Mouse (Mus musculus) lung, embryonic 16.5 days (tissue): ENCODE data around the gene Ankrd34a. TPM values are rescaled to one million over a fixed set of nuclear protein-coding genes. Genes with fewer than 3 reads are reported as not detected.
A peak's percentile ranks its signal among the peaks of the same experiment; 100 is the strongest.

Experiments
- ATAC-seq: fragments of 200-750 bp; cut with Nextera tagmentation; 2 replicates; pipeline ENCODE4 v1.8.0; 2017; ENCODE audit warnings: low read depth, mild to moderate bottlenecking, moderate library complexity
- H3K27ac ChIP-seq: fragments of 300-500 bp; sonication (generic); 2 replicates; pipeline ENCODE4 v1.5.1; 2014; ENCODE audit warnings: mild to moderate bottlenecking, control low read depth, low read length
- H3K27me3 ChIP-seq: fragments of 300-500 bp; sonication (generic); 2 replicates; pipeline ENCODE4 v1.6.1; 2014; ENCODE audit warnings: low read depth, low read length, mixed read lengths; ENCODE audit not compliant: control insufficient read depth, insufficient read depth
- H3K36me3 ChIP-seq: fragments of 300-500 bp; sonication (generic); 2 replicates; pipeline ENCODE4 v1.6.1; 2014; ENCODE audit warnings: low read length; ENCODE audit not compliant: control insufficient read depth, insufficient read depth
- H3K4me1 ChIP-seq: fragments of 300-500 bp; sonication (generic); replicated peaks from 2 replicates; pipeline ENCODE4 v1.6.1; 2014; ENCODE audit warnings: low read length, mixed read lengths; ENCODE audit not compliant: control insufficient read depth, insufficient read depth
- H3K4me2 ChIP-seq: fragments of 300-500 bp; sonication (generic); 2 replicates; pipeline ENCODE4 v1.6.1; 2014; ENCODE audit warnings: low read depth, low read length, control low read depth
- H3K4me3 ChIP-seq: fragments of 300-500 bp; sonication (generic); 2 replicates; pipeline ENCODE4 v1.5.1; 2014; ENCODE audit warnings: mild to moderate bottlenecking, low read length, control low read depth
- H3K9ac ChIP-seq: fragments of 300-500 bp; sonication (generic); 2 replicates; pipeline ENCODE4 v1.6.1; 2014; ENCODE audit warnings: low read length, control low read depth
- H3K9me3 ChIP-seq: fragments of 300-500 bp; sonication (generic); 2 replicates; pipeline ENCODE4 v1.6.1; 2016; ENCODE audit warnings: low read length; ENCODE audit not compliant: control insufficient read depth
- WGBS: fragments of 180-500 bp; shearing (Covaris S2); extraction: QIAGEN DNeasy Blood & Tissue Kit; methylation state at CpG from one replicate; pipeline ENCODE4 v1.1.7; 2014; 5-methylcytosine and 5-hydroxymethylcytosine counted together
- polyA plus RNA-seq: library from polyadenylated mRNA; unstranded; fragments of >200 nt; fragmentation: Nextera tagmentation; extraction: Ambion mirVana; gene quantifications from 2 replicates; pipeline ENCODE4 v1.2.1, GENCODE M21; 2015

Ankrd34a gene
- polyA plus RNA-seq, 1 experiment from 2014 or later, result 1.6 TPM

DNA sequence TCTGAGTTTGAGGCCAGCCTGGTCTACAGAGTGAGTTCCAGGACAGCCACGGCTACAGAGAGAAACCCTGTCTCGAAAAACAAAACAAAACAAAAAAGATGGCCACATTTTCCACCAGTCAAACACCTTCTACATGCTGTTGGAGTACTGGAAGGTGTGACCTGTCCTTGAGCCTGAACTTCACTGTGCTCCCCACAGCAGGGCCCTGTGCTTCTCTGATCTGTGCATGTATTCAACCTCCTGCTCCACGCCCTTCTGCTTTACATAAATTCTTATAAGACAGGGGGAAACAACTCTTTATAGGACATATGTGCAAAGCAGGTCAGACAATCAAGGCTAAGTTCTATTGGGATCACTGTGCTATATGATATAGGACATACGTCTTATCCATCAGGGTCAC lies 26.8 kb downstream of the Ankrd34a start:
- Histone ChIP-seq H3K36me3 (peaks cover 10% of the 10 kb centered on the region), H3K4me1 (no peaks in the 10 kb centered on the region), H3K9me3 (no peaks in the 10 kb centered on the region), H3K27me3 (no peaks in the 10 kb centered on the region), H3K4me3 (no peak overlapping the region), H3K27ac (no peak overlapping the region), H3K4me2 (no peak overlapping the region), H3K9ac (no peak overlapping the region)
- ATAC-seq, result no peak
- 79% methylated on average over 4 of the region's 4 CpGs for WGBS

DNA sequence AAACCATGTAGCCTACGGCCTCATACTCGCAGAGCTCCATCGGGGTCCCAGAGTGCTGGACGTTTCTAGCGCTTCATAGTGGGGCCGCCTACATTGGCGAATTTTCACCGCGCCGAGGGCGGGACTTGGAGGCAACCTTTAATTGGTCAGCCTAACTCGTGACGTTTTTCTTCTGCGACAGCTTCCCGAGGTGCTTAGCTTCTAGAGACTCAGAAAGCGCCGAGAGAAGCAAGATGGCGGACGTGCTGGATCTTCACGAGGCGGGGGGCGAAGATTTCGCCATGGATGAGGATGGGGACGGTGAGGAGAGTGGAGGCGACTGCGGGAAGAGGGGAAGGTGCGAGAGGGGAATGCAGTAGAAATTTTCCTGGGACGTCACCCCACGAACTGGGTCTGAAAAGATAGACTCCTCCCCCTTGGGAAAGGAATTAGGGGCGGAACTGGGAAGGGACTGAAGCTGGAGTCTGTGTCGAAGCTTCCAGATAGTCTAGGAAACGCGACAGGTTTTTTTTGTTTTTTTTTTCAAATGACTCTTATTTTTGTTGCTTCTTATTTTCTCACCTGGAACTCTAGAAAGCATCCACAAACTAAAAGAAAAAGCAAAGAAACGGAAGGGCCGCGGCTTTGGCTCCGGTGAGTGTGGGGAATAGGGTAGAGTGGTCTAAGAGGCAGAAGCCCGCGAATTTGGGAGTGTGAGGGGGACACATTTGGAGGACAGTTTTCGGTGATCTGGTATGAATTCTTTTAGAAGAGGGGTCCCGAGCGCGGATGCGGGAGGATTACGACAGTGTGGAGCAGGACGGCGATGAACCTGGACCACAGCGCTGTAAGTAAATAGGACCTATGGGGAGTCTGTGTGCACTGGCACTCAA lies 33.5 kb downstream of the Ankrd34a start, which contains the start of gene Rbm8a:
Gene Rbm8a (plus strand): TSS at position 205 of the 872 bp plus-strand sequence.
- Histone ChIP-seq H3K4me3 (peak within 1 kb of the TSS; percentile 90), H3K36me3 (peaks cover 14% of the 10 kb centered on the region), H3K27me3 (no peaks in the 10 kb centered on the region), H3K27ac (peak within 1 kb of the TSS; percentile 79), H3K9ac (peak within 1 kb of the TSS; percentile 83), H3K4me1 (peaks cover 12% of the 10 kb centered on the region; the same call in 1 of the 2 replicates), H3K9me3 (no peaks in the 10 kb centered on the region), H3K4me2 (peak within 1 kb of the TSS; percentile 95)
- under 1% methylated on average over 48 of the region's 48 CpGs for WGBS
- peak; percentile 96 for ATAC-seq

DNA sequence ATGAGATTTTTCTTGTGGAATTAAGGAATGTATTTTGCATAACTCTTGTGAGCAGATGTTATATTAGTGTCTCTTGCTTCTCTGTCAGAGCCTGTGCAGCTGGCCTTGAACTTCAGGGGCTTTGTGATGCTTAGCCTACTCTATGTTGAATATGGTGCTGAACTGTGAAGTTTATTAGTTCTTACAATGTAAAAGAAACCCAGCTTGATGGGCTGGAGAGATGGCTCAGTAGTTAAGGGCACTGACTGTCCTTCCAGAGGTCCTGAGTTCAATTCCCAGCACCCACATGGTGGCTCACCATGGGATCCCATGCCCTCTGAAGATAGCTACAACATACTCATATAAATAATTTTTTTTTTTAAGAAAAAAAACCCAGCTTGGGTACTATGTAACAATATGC lies 35.6 kb downstream of the Ankrd34a start:
- Histone ChIP-seq H3K27me3 (no peaks in the 10 kb centered on the region), H3K9ac (no peak overlapping the region), H3K27ac (no peak overlapping the region), H3K9me3 (no peaks in the 10 kb centered on the region), H3K4me3 (no peak overlapping the region), H3K4me2 (no peak overlapping the region), H3K4me1 (peaks cover 23% of the 10 kb centered on the region), H3K36me3 (peaks cover 14% of the 10 kb centered on the region)
- no peak for ATAC-seq

DNA sequence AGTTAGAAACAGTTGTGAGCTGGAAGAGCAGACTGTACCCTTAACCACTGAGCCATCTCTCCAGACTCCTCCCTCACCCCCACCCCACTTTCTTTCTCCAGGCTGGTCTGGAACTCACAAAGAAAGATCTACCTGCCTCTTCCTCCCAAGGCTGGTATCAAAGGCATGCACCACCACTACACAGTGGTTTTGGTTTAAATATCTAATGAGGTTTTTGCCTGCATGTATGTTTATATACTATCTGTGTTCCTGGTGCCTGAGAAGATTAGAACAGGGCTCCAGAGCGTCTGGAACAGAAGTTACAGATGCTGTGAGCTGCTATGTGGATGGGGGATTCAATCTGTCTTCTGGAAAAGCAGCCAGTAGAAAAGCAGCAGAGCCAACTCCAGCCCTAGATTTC lies 37.6 kb downstream of the Ankrd34a start:
- ATAC-seq, result no peak
- no peak overlapping the region for H3K27ac ChIP-seq
- no peak overlapping the region for H3K4me3 ChIP-seq
- H3K4me2 ChIP-seq, result no peak overlapping the region
- 61% methylated on average over 1 of the region's 1 CpGs for WGBS
- no peaks in the 10 kb centered on the region for H3K9me3 ChIP-seq
- H3K36me3 ChIP-seq, result peaks cover 20% of the 10 kb centered on the region
- no peaks in the 10 kb centered on the region for H3K27me3 ChIP-seq
- no peak overlapping the region for H3K9ac ChIP-seq
- peaks cover 22% of the 10 kb centered on the region for H3K4me1 ChIP-seq

DNA sequence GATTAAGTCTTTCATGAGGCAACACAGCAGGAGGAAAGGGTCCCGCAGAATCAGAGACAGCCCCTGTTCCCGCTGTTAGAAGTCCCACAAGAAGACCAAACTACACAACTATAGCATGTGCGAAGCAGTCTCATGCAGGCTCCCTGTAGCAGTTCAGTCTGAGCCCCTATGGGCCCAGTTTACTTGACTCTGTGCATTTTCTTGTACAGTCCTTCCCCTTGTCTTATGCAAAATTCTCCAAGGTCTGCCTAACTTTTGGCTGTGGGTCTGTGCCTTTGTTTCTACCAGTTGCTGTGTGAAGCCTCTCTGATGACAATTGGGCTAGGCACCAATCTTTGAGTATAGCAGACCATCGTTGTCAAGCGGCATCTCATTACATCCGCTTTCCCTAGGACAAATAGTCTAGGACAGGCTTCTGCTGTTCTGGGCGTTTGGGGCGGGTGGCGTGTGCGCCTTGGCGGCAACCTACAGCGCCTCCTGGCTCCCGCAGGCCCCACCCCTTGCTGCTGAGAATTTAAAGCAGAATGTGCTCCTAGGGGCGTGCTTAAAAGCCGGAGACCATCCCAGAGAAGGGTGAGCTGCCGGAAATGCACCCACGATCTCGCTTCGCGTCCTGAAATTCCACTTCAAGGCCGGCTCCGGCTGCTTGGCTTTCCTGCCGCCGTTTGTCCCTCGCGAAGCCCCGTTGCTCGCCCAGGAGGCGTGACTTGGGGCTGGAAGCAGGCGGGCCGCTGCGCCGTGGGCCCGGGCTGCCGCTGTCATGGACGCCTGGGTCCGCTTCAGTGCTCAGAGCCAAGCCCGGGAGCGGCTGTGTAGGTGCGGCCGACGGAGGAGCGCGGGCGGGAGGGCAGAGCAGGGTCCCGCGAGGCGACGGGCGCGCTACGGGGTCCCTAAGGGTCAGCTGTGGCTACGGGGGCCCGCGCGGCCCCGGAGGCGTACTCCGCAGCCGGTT lies 38.8 kb downstream of the Ankrd34a start, which contains the start of the genes Pex11b and Gm42957:
Gene Pex11b (plus strand): TSS at position 449 of the 952 bp plus-strand sequence.
Gene Gm42957 (plus strand): TSS at position 547 of the 952 bp plus-strand sequence.
- H3K4me1 ChIP-seq, result peaks cover 19% of the 10 kb centered on the region
- 2% methylated on average over 60 of the region's 60 CpGs for WGBS
- no peaks in the 10 kb centered on the region for H3K9me3 ChIP-seq
- peak within 1 kb of the TSS; percentile 62 for H3K4me2 ChIP-seq
- H3K27ac ChIP-seq, result peak within 1 kb of the TSS; percentile 87
- ATAC-seq, result peak; percentile 96
- peaks cover 26% of the 10 kb centered on the region for H3K36me3 ChIP-seq
- H3K9ac ChIP-seq, result peak within 1 kb of the TSS; percentile 91
- H3K27me3 ChIP-seq, result no peaks in the 10 kb centered on the region
- H3K4me3 ChIP-seq, result peak within 1 kb of the TSS; percentile 79

DNA sequence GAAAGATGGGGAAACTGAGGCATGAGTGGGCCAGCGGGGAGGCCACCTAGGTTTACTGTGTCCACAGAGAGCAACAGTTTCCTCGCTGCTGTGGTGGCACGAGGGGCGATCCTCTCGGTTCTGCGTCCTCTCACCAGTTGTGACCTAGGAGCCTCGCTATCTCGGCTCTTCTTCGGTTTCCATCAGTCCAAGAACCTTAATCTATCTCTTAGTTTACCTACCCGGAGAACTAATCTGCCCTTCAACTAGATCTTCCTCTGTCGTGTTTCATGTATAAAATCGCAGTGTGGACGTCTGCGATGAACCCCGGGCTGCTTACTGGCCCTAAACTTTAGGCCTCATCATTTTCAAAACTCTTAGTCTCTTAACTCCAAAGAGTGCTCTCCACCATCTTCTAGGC lies 39.5 kb downstream of the Ankrd34a start:
- Histone ChIP-seq H3K4me1 (peaks cover 15% of the 10 kb centered on the region), H3K9me3 (no peaks in the 10 kb centered on the region), H3K9ac (peak overlapping the region; percentile 91), H3K27ac (peak overlapping the region; percentile 87), H3K4me3 (peak overlapping the region; percentile 79), H3K4me2 (peak overlapping the region; percentile 62), H3K27me3 (no peaks in the 10 kb centered on the region), H3K36me3 (peaks cover 31% of the 10 kb centered on the region)
- ATAC-seq, result no peak; the same call in 1 of the 2 replicates
- 8% methylated on average over 15 of the region's 15 CpGs for WGBS

DNA sequence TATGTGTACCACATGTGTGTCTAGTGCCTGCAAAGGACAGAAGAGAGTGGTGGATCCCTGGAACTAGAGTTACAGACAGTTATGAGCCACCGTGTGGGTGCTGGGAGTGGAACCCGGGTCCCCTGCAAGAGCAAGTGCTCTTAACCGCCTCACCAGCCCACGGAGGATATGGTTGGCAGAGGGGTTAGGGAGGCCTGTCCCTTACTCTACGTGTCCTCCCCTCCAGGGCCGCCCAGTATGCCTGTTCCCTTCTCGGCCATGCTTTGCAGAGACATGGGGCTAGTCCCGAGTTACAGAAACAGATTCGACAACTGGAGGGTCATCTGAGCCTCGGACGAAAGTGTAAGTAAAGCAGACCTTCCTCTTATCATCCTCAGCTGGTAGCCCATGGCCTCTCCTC lies 40.0 kb downstream of the Ankrd34a start:
- ATAC-seq, result no peak
- Histone ChIP-seq H3K9me3 (no peaks in the 10 kb centered on the region), H3K27ac (no peak overlapping the region), H3K36me3 (peaks cover 31% of the 10 kb centered on the region), H3K4me1 (peaks cover 15% of the 10 kb centered on the region), H3K27me3 (no peaks in the 10 kb centered on the region), H3K4me3 (peak overlapping the region; percentile 79), H3K9ac (peak overlapping the region; percentile 91), H3K4me2 (peak overlapping the region; percentile 62)
- 55% methylated on average over 11 of the region's 11 CpGs for WGBS

DNA sequence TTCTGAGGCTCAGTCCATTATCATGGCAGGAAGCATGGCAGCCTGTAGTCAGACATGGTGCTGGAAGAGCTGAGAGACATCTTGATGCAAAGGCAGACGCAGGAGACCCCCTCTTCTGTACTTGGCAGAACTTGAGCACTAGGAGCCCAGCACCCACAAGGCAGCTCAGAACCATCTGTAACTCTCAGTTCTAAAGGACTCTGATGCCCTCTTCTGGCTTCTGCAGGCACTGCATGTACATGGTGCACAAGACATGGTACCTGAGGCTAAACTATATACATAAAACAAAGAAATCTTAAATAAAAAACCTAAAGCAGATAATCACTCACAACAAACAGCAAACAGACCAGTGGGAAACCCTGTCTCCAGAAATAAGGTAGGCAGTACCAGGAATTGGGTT lies 42.8 kb downstream of the Ankrd34a start:
- ATAC-seq, result no peak
- Histone ChIP-seq H3K4me1 (peaks cover 15% of the 10 kb centered on the region), H3K36me3 (peaks cover 24% of the 10 kb centered on the region), H3K27ac (no peak overlapping the region), H3K9ac (no peak overlapping the region), H3K4me2 (no peak overlapping the region), H3K9me3 (no peaks in the 10 kb centered on the region), H3K4me3 (no peak overlapping the region), H3K27me3 (no peaks in the 10 kb centered on the region)
- 81% methylated on average over 1 of the region's 1 CpGs for WGBS
